Mouse (Mus musculus) heart, adult 2 months (tissue): ENCODE results near the gene Scaf4.

Experiments
- CTCF ChIP-seq: fragments of 200-600 bp; IDR thresholded peaks from 2 replicates; pipeline ENCODE4 v1.8.1; 2022; ENCODE audit warnings: antibody characterized with exemption, mild to moderate bottlenecking, moderate library complexity
- EP300 ChIP-seq: fragments of 200-500 bp; IDR thresholded peaks from 2 replicates; pipeline ENCODE4 v1.6.1; 2011; ENCODE audit warnings: low read depth, low read length, control low read depth; ENCODE audit not compliant: insufficient read depth

DNA sequence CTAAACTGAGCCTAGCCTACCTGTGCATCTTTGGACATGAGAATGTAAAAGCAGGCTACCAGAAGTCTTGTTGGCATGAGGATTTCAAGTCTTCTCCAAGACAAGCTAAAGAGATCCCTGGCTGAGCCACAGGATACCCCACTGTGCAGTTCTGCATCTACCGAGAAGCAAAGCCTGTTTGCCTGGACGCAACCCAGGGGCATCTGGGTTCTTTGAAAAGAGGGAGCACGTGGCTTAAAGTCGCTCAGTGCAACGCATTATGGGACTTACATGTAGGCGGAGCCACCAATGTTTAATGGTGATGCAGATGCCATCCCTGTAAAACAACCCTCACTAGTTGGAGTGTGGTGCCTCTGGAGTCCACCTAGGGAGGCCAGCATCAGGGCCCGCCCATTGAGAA is 35.0 kb upstream of the Scaf4 start:
- no peak for TF ChIP-seq CTCF
- TF ChIP-seq EP300, result no peak
